Mouse (Mus musculus) erythroblast, embryonic 14.5 days (primary cell): ENCODE measurements around the gene Qrich1.

Source experiments
- GATA1 ChIP-seq: IDR thresholded peaks from 2 replicates; pipeline ENCODE4 v1.6.1; 2012; ENCODE audit warnings: low read length, inconsistent platforms, mixed read lengths
- TAL1 ChIP-seq: IDR thresholded peaks from 3 replicates; pipeline ENCODE4 v1.6.1; 2012; ENCODE audit warnings: low read length, inconsistent platforms, mixed read lengths

- TF ChIP-seq GATA1 (no peak), TAL1 (no peak)
These were observed 24.4 kb upstream of the Qrich1 start for GRCm38 (mm10) chr9:108492043-108492750.
